Mouse (Mus musculus) spleen, adult 2 months (tissue): ENCODE measurements around the gene Calm2. TPM values are rescaled to one million over a fixed set of nuclear protein-coding genes. Genes with fewer than 3 reads are reported as not detected.

ENCODE experiments used
- DNase-seq, 2 experiments: peaks; one replicate each; pipeline versions ENCODE4 v3.0.0 to v3.0.0-alpha.2; 2012 to 2021; ENCODE audit warnings: low spot score in 2 of 2, low read depth in 1 of 2
- H3K27ac ChIP-seq: fragments of 200-500 bp; 2 replicates; pipeline ENCODE4 v1.5.1; 2012; ENCODE audit warnings: low read length, inconsistent platforms; ENCODE audit not compliant: insufficient read depth
- H3K27me3 ChIP-seq: fragments of 200-500 bp; 2 replicates; pipeline ENCODE4 v1.6.1; 2012; ENCODE audit warnings: mild to moderate bottlenecking, moderate library complexity, low read length, inconsistent platforms; ENCODE audit not compliant: control insufficient read depth, insufficient read depth
- H3K36me3 ChIP-seq: fragments of 200-500 bp; 2 replicates; pipeline ENCODE4 v1.6.1; 2012; ENCODE audit warnings: mild to moderate bottlenecking, low read length, inconsistent platforms; ENCODE audit not compliant: control insufficient read depth, insufficient read depth
- H3K4me1 ChIP-seq: fragments of 200-500 bp; 2 replicates; pipeline ENCODE4 v1.6.1; 2011; ENCODE audit warnings: inconsistent platforms; ENCODE audit not compliant: control insufficient read depth, insufficient read depth, insufficient read length
- H3K4me3 ChIP-seq: fragments of 200-500 bp; 2 replicates; pipeline ENCODE4 v1.5.1; 2011; ENCODE audit warnings: mild to moderate bottlenecking, inconsistent platforms; ENCODE audit not compliant: insufficient read depth, insufficient read length; ENCODE audit errors: extremely low read depth
- CTCF ChIP-seq: fragments of 200-500 bp; IDR thresholded peaks from 2 replicates; pipeline ENCODE4 v1.5.1; 2011; ENCODE audit warnings: mild to moderate bottlenecking, inconsistent platforms; ENCODE audit not compliant: insufficient read depth, insufficient read length, insufficient replicate concordance; ENCODE audit errors: extremely low read depth
- POLR2A ChIP-seq: fragments of 200-500 bp; IDR thresholded peaks from 2 replicates; pipeline ENCODE4 v1.6.1; 2011; ENCODE audit warnings: low read depth, low read length, inconsistent platforms
- WGBS: fragments of 180-500 bp; shearing (Covaris S2); methylation state at CpG from one replicate; pipeline ENCODE4 v1.1.7; 2018; 5-methylcytosine and 5-hydroxymethylcytosine counted together
- polyA plus RNA-seq: library from polyadenylated mRNA; depleted of rRNA; stranded (reverse); fragments of >200 nt; gene quantifications from 2 replicates; pipeline ENCODE4 v1.2.3, GENCODE M21; 2012; rRNA removed

Calm2 gene
- polyA plus RNA-seq, 1 experiment, result 12.4 TPM

- no peak for DNase-seq
- 55% methylated on average over 11 of the region's 11 CpGs for WGBS
Observed at GRCm38 (mm10) chr17:87405576-87405975, 41.2 kb downstream of the Calm2 start.

GRCm38 (mm10) chr17:87403462-87403861 lies 43.3 kb downstream of the Calm2 start:
- no peak overlapping the region for H3K4me3 ChIP-seq
- H3K36me3 ChIP-seq, result no peaks in the 10 kb centered on the region
- 84% methylated on average over 4 of the region's 4 CpGs for WGBS
- no peak overlapping the region for H3K27ac ChIP-seq
- H3K27me3 ChIP-seq, result no peaks in the 10 kb centered on the region
- TF ChIP-seq POLR2A (no peak), CTCF (no peak)
- no peaks in the 10 kb centered on the region for H3K4me1 ChIP-seq
- DNase-seq, result no peak

More at GRCm38 (mm10) chr17:87405576-87405975, 41.2 kb downstream of the Calm2 start:
- H3K27ac ChIP-seq, result no peak overlapping the region
- H3K4me1 ChIP-seq, result no peaks in the 10 kb centered on the region
- H3K4me3 ChIP-seq, result no peak overlapping the region
- no peak for TF ChIP-seq POLR2A
- TF ChIP-seq CTCF, result no peak
- no peaks in the 10 kb centered on the region for H3K36me3 ChIP-seq
- no peaks in the 10 kb centered on the region for H3K27me3 ChIP-seq

- Histone ChIP-seq H3K27ac (no peak overlapping the region), H3K4me3 (no peak overlapping the region), H3K27me3 (no peaks in the 10 kb centered on the region), H3K4me1 (no peaks in the 10 kb centered on the region), H3K36me3 (no peaks in the 10 kb centered on the region)
- whole genome bisulfite sequencing, result 72% methylated on average over 11 of the region's 11 CpGs
- no peak for TF ChIP-seq POLR2A
- no peak for TF ChIP-seq CTCF
- DNase-seq, result no peak
Observed at GRCm38 (mm10) chr17:87402444-87402843, 44.3 kb downstream of the Calm2 start.

DNA sequence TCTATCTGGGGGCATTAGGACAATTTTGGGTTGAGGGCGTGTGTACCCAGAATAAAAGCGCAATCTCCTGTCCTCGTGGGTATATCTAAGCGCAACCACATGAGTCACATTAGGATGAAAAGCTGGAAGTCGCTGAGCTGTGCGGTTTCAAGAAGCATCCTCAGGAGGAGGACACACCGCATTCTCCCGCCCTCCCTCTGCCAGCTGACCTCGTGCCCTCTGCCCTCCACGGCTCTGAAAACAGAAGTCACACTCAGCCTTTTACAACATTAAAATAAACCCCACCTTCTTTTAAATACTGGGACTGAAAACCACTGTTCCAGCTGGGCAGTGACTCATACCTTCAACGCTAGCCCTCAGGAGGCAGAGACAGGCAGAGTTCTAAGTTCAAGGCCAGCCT lies 49.6 kb downstream of the Calm2 start:
- Histone ChIP-seq H3K36me3 (no peaks in the 10 kb centered on the region), H3K27ac (no peak overlapping the region), H3K27me3 (no peaks in the 10 kb centered on the region), H3K4me3 (no peak overlapping the region), H3K4me1 (no peaks in the 10 kb centered on the region)
- DNase-seq, result no peak
- TF ChIP-seq POLR2A (no peak), CTCF (no peak)
- 61% methylated on average over 11 of the region's 11 CpGs for WGBS

DNA sequence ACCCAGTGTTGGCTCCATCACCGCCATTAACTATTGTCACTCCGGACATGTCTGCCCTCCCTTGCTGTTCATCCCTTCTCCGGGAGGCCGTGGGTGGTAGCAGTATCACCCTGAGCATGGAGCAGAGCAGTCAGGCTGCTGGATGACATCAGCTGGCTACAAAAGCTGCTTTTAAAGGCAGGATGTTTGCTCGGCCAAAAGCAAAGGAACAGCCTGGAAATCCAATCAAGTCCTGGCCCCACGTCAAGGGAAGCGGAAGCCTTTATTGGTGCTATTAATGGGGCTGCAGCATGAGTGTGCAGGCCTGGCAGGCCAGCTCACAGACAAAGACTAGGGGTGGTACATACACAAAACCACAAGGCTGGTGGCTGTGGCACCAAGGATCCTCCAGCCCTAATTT lies 55.5 kb downstream of the Calm2 start:
- H3K4me1 ChIP-seq, result peaks cover 5% of the 10 kb centered on the region; the same call in 1 of the 2 replicates
- no peak for DNase-seq
- WGBS, result 87% methylated on average over 7 of the region's 7 CpGs
- no peak overlapping the region for H3K4me3 ChIP-seq
- TF ChIP-seq POLR2A, result no peak
- TF ChIP-seq CTCF, result no peak
- H3K36me3 ChIP-seq, result no peaks in the 10 kb centered on the region
- no peak overlapping the region for H3K27ac ChIP-seq
- no peaks in the 10 kb centered on the region for H3K27me3 ChIP-seq

DNA sequence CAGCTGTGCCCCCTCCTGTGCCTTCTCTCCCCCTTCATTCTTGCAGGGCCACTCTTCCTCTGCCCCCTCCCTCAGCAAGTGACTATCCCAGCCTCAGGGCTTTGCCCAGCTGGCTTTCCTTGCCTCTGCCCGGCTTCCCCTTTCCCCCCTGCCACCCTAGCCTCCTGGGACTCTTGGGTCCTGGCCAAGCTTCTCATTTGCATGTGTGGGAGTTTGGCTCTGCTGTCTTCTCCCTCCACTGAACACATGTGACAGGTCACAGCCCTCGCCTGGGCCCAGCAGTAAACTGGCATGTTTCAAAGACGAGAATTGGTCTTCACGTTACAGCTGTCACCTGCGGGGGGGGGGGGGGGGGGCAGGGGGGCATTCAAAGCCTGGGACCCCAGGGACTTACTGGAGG lies 59.7 kb downstream of the Calm2 start:
- WGBS, result 23% methylated on average over 5 of the region's 5 CpGs
- peak in 1 of 2 experiments; percentile 73 for DNase-seq
- H3K27me3 ChIP-seq, result no peaks in the 10 kb centered on the region
- TF ChIP-seq POLR2A, result no peak
- TF ChIP-seq CTCF, result no peak
- no peaks in the 10 kb centered on the region for H3K36me3 ChIP-seq
- no peak overlapping the region for H3K27ac ChIP-seq
- peaks cover 5% of the 10 kb centered on the region; the same call in 1 of the 2 replicates for H3K4me1 ChIP-seq
- no peak overlapping the region for H3K4me3 ChIP-seq

- Histone ChIP-seq H3K4me1 (peaks cover 5% of the 10 kb centered on the region; the same call in 1 of the 2 replicates), H3K4me3 (no peak overlapping the region), H3K27ac (no peak overlapping the region), H3K27me3 (no peaks in the 10 kb centered on the region), H3K36me3 (no peaks in the 10 kb centered on the region; the same call in 1 of the 2 replicates)
- no peak for TF ChIP-seq CTCF
- no peak for TF ChIP-seq POLR2A
- no peak for DNase-seq
- WGBS, result 87% methylated on average over 3 of the region's 3 CpGs
Observed at GRCm38 (mm10) chr17:87385835-87386234, 60.9 kb downstream of the Calm2 start.

Other genes starting within 250 kb of the Calm2 start
- gene Mcfd2, start 181.0 kb downstream of the Calm2 start, polyA plus RNA-seq, result 38.5 and 47.0 TPM in 2 replicates
- 88.6 and 234 TPM in 2 replicates for gene Ttc7, start 164.0 kb downstream of the Calm2 start, polyA plus RNA-seq
- 0.21 TPM in 1 of 2 replicates, not detected in the other for gene Stpg4, start 19.2 kb downstream of the Calm2 start, polyA plus RNA-seq
- gene Epcam, start 189.0 kb upstream of the Calm2 start, polyA plus RNA-seq, result 3.5 and 3.9 TPM in 2 replicates
- gene Msh2, start 225.4 kb upstream of the Calm2 start, polyA plus RNA-seq, result 5.6 and 9.3 TPM in 2 replicates